Mouse (Mus musculus) spleen, adult 12 weeks (tissue): ENCODE data around the gene Pbx2.

ENCODE experiments used
- DNase-seq: peaks from one replicate; pipeline ENCODE4 v3.0.0; 2022; ENCODE audit warnings: low spot score

Pbx2 gene

GRCm38 (mm10) chr17:34582528-34582927 lies 8.5 kb upstream of the Pbx2 start:
- DNase-seq, result no peak

GRCm38 (mm10) chr17:34583397-34583796 lies 7.7 kb upstream of the Pbx2 start:
- DNase-seq, result no peak

GRCm38 (mm10) chr17:34583819-34584218 lies 7.2 kb upstream of the Pbx2 start:
- DNase-seq, result no peak

- DNase-seq, result no peak
Measured at GRCm38 (mm10) chr17:34585121-34585520, 5.9 kb upstream of the Pbx2 start.

- DNase-seq, result no peak
Measured at GRCm38 (mm10) chr17:34585877-34586771, 4.9 kb upstream of the Pbx2 start.

- peak; percentile 40 for DNase-seq
Measured at GRCm38 (mm10) chr17:34586796-34587422, 4.2 kb upstream of the Pbx2 start.

GRCm38 (mm10) chr17:34587423-34587811 lies 3.6 kb upstream of the Pbx2 start:
- DNase-seq, result peak; percentile 98

GRCm38 (mm10) chr17:34587814-34588213 lies 3.3 kb upstream of the Pbx2 start:
- no peak for DNase-seq

GRCm38 (mm10) chr17:34588767-34589166 lies 2.3 kb upstream of the Pbx2 start:
- DNase-seq, result no peak

GRCm38 (mm10) chr17:34589206-34589605 lies 1.9 kb upstream of the Pbx2 start:
- no peak for DNase-seq

- no peak for DNase-seq
Measured at GRCm38 (mm10) chr17:34589681-34590101, 1.4 kb upstream of the Pbx2 start, which contains the start of gene Gpsm3. Gene Gpsm3, plus strand, starts transcription at chr17:34589806.

- DNase-seq, result no peak
Measured at GRCm38 (mm10) chr17:34590154-34590987, 695 bp upstream of the Pbx2 start.

GRCm38 (mm10) chr17:34591994-34592375 lies 919 bp downstream of the Pbx2 start:
- peak; percentile 73 for DNase-seq

GRCm38 (mm10) chr17:34592581-34593549 lies 1.8 kb downstream of the Pbx2 start:
- DNase-seq, result no peak

- no peak for DNase-seq
Measured at GRCm38 (mm10) chr17:34593752-34594525, 2.9 kb downstream of the Pbx2 start.

- DNase-seq, result no peak
Measured at GRCm38 (mm10) chr17:34596098-34596497, 5.0 kb downstream of the Pbx2 start.

GRCm38 (mm10) chr17:34597566-34598095 lies 6.6 kb downstream of the Pbx2 start, which contains the start of gene Ager:
Gene Ager, plus strand, starts transcription at chr17:34597862.
- DNase-seq, result no peak

- DNase-seq, result no peak
Measured at GRCm38 (mm10) chr17:34599891-34600290, 8.8 kb downstream of the Pbx2 start.

- no peak for DNase-seq
Measured at GRCm38 (mm10) chr17:34601796-34602195, 10.7 kb downstream of the Pbx2 start.
